Comparison of ENCODE assay signal across 27 mouse cellular contexts in genomic region chr11:83869686-83870085, GRCm38 (mm10). TPM values are rescaled to one million over a fixed set of nuclear protein-coding genes. Genes with fewer than 3 reads are reported as not detected.
A peak's percentile ranks its signal among the peaks of the same experiment; 100 is the strongest.
DNase-seq lines count a peak whose midpoint lies in the region; ATAC-seq and TF ChIP-seq lines count a peak whose summit lies in the region.
"Had no signal": no experiment of that assay in that cellular context is flagged by ENCODE, and none has a peak within 500 bp of the region (broad histone marks: within the 10 kb centered on the region; RNA-seq: fewer than 3 reads in every experiment).

No protein-coding gene starts in this region.

- TF ChIP-seq CTCF in intestine, postnatal 0 days (IDR thresholded peaks at IDR 0.05; ENCODE audit: low read depth): no peak

- DNase-seq in lung, adult 18-20 months: no peak
- DNase-seq in lung, postnatal 25 days (ENCODE audit: low spot score): peak; percentile 23
- no peak for DNase-seq in natural killer cell, adult 2 months (ENCODE audit: low spot score in 2 of 2)
- DNase-seq: adrenal gland, postnatal 10 days; adrenal gland, postnatal 36 days; B cell, adult 2 months; cerebellum, adult 18-20 months; cerebellum, adult 9-10 months; cerebellum, postnatal 14 days; gastrocnemius, postnatal 10 days; gastrocnemius, postnatal 36 days; heart, adult 2 months had no signal

- H3K4me1 ChIP-seq in intestine, embryonic 15.5 days (replicated peaks): peaks cover 19% of the 10 kb centered on the region
- 0 out of 2 replicates have a peak, but pooled peaks cover 3% of the 10 kb centered on the region for H3K4me1 ChIP-seq in intestine, postnatal 0 days (replicated peaks; ENCODE audit: control insufficient read depth, insufficient read depth, low read length)
- H3K4me1 ChIP-seq in lung, embryonic 16.5 days (replicated peaks; ENCODE audit: control insufficient read depth, insufficient read depth, low read length): peaks cover 3% of the 10 kb centered on the region; the same call in 1 of the 2 replicates
- no peaks in the 10 kb centered on the region; the same call in 1 of the 2 replicates for H3K4me1 ChIP-seq in heart, embryonic 11.5 days (ENCODE audit: control insufficient read depth, insufficient read depth, low read length)

- H3K4me2 ChIP-seq in intestine, embryonic 15.5 days (replicated peaks): no peak overlapping the region
- no peak overlapping the region for H3K4me2 ChIP-seq in intestine, postnatal 0 days (replicated peaks; ENCODE audit: low read depth)
- no peak overlapping the region for H3K4me2 ChIP-seq in lung, embryonic 16.5 days (ENCODE audit: low read depth, low read length)
- no peak overlapping the region for H3K4me2 ChIP-seq in heart, embryonic 11.5 days
- H3K4me2 ChIP-seq: forebrain, embryonic 13.5 days; hindbrain, embryonic 12.5 days had no signal

- H3K9ac ChIP-seq in intestine, embryonic 15.5 days: no peak overlapping the region
- H3K9ac ChIP-seq in intestine, postnatal 0 days (ENCODE audit: low read depth, low read length): no peak overlapping the region
- H3K9ac ChIP-seq in lung, embryonic 16.5 days (ENCODE audit: low read length): no peak overlapping the region
- no peak overlapping the region for H3K9ac ChIP-seq in heart, embryonic 11.5 days (ENCODE audit: low read depth, low read length)
- H3K9ac ChIP-seq: forebrain, embryonic 13.5 days; hindbrain, embryonic 12.5 days had no signal

- no peaks in the 10 kb centered on the region for H3K36me3 ChIP-seq in intestine, embryonic 15.5 days
- peaks cover 4% of the 10 kb centered on the region; the same call in 1 of the 2 replicates for H3K36me3 ChIP-seq in intestine, postnatal 0 days (ENCODE audit: control insufficient read depth, insufficient read depth)
- H3K36me3 ChIP-seq in lung, embryonic 16.5 days (ENCODE audit: control insufficient read depth, insufficient read depth, low read length): peaks cover under 1% of the 10 kb centered on the region; the same call in 1 of the 2 replicates
- H3K36me3 ChIP-seq in heart, embryonic 11.5 days (ENCODE audit: control insufficient read depth, insufficient read depth, low read length): no peaks in the 10 kb centered on the region
- H3K36me3 ChIP-seq: forebrain, embryonic 10.5 days; G1E; heart, embryonic 10.5 days; hindbrain, embryonic 12.5 days had no signal

- ATAC-seq in intestine, embryonic 15.5 days: peak; percentile 24
- ATAC-seq in intestine, postnatal 0 days: no peak
- ATAC-seq in lung, embryonic 16.5 days (ENCODE audit: low read depth): peak; percentile 55; the same call in 1 of the 2 replicates
- no peak for ATAC-seq in heart, embryonic 11.5 days (replicated peaks; ENCODE audit: insufficient number of reproducible peaks, low FRiP score, low TSS enrichment)
- ATAC-seq: forebrain, embryonic 13.5 days; forebrain, embryonic 16.5 days had no signal

- WGBS in intestine, embryonic 15.5 days: 65% methylated on average over 3 of the region's 3 CpGs
- 50% methylated on average over 3 of the region's 3 CpGs for WGBS in intestine, postnatal 0 days
- 38% methylated on average over 3 of the region's 3 CpGs for WGBS in lung, embryonic 16.5 days
- 43% methylated on average over 3 of the region's 3 CpGs for WGBS in heart, embryonic 11.5 days (ENCODE audit: insufficient replicate concordance)

- no peaks in the 10 kb centered on the region for H3K9me3 ChIP-seq in intestine, embryonic 15.5 days
- H3K9me3 ChIP-seq in intestine, postnatal 0 days (ENCODE audit: control insufficient read depth): no peaks in the 10 kb centered on the region
- H3K9me3 ChIP-seq in lung, embryonic 16.5 days (ENCODE audit: control insufficient read depth, low read length): no peaks in the 10 kb centered on the region
- H3K9me3 ChIP-seq in heart, embryonic 11.5 days (replicated peaks; ENCODE audit: control insufficient read depth, low read length): no peaks in the 10 kb centered on the region
- H3K9me3 ChIP-seq: forebrain, embryonic 10.5 days; forebrain, embryonic 13.5 days; G1E; heart, embryonic 10.5 days; hindbrain, embryonic 12.5 days had no signal

- H3K27ac ChIP-seq in intestine, embryonic 15.5 days: peak overlapping the region; percentile 32; the same call in 1 of the 2 replicates
- no peak overlapping the region for H3K27ac ChIP-seq in intestine, postnatal 0 days (ENCODE audit: low read depth, low read length)
- peak overlapping the region; percentile 50 for H3K27ac ChIP-seq in lung, embryonic 16.5 days (ENCODE audit: low read length)
- no peak overlapping the region for H3K27ac ChIP-seq in heart, embryonic 11.5 days (ENCODE audit: low read depth, low read length)
- H3K27ac ChIP-seq: forebrain, embryonic 10.5 days; forebrain, embryonic 13.5 days; heart, adult 2 months; heart, embryonic 10.5 days; hindbrain, embryonic 12.5 days had no signal

- no peak overlapping the region for H3K4me3 ChIP-seq in intestine, embryonic 15.5 days (replicated peaks)
- H3K4me3 ChIP-seq in intestine, postnatal 0 days (ENCODE audit: low read depth, low read length): no peak overlapping the region
- H3K4me3 ChIP-seq in lung, embryonic 16.5 days (ENCODE audit: low read length): no peak overlapping the region
- no peak overlapping the region for H3K4me3 ChIP-seq in heart, embryonic 11.5 days (ENCODE audit: low read depth, low read length)
- H3K4me3 ChIP-seq: forebrain, embryonic 10.5 days; forebrain, embryonic 13.5 days; heart, adult 2 months; heart, embryonic 10.5 days; hindbrain, embryonic 12.5 days had no signal

- H3K27me3 ChIP-seq in intestine, embryonic 15.5 days (replicated peaks): no peaks in the 10 kb centered on the region
- H3K27me3 ChIP-seq in intestine, postnatal 0 days (replicated peaks; ENCODE audit: control insufficient read depth, insufficient read depth, low read length): no peaks in the 10 kb centered on the region
- H3K27me3 ChIP-seq in lung, embryonic 16.5 days (ENCODE audit: control insufficient read depth, insufficient read depth, low read depth, low read length): no peaks in the 10 kb centered on the region
- H3K27me3 ChIP-seq in heart, embryonic 11.5 days (ENCODE audit: control insufficient read depth, insufficient read depth, low read length): no peaks in the 10 kb centered on the region
- H3K27me3 ChIP-seq: CH12.LX; forebrain, embryonic 13.5 days; Patski had no signal

RNA-seq across cellular contexts. Expression of gene Hnf1b, which starts 19.8 kb away (rescaled TPM):
- 9.3 and 11.2 TPM in 2 replicates for polyA plus RNA-seq in intestine, embryonic 15.5 days (2015; fragmentation: Nextera tagmentation; extraction: Ambion mirVana)
- 12.0 and 13.2 TPM in 2 replicates for polyA plus RNA-seq in intestine, postnatal 0 days (2015; fragmentation: Nextera tagmentation; extraction: Ambion mirVana)
- polyA plus RNA-seq in lung, embryonic 16.5 days (2015; fragmentation: Nextera tagmentation; extraction: Ambion mirVana): 9.1 and 11.7 TPM in 2 replicates
- polyA plus RNA-seq in heart, embryonic 11.5 days (2014; fragmentation: Nextera tagmentation; extraction: Ambion mirVana): 0.30 TPM in 1 of 2 replicates, not detected in the other
- polyA plus RNA-seq: embryonic facial prominence, embryonic 11.5 days; embryonic facial prominence, embryonic 14.5 days; forebrain, embryonic 10.5 days; forebrain, embryonic 13.5 days; G1E; heart, postnatal 0 days had no signal

Comparison
In these comparisons a context has a peak if more than half of its experiments do, and no peak if none do; other contexts are left out.
1. ATAC-seq: peak in intestine, embryonic 15.5 days (single experiment) and lung, embryonic 16.5 days (single experiment); none in intestine, postnatal 0 days (single experiment) and heart, embryonic 11.5 days (single experiment).
2. H3K27ac ChIP-seq: peak in intestine, embryonic 15.5 days (single experiment) and lung, embryonic 16.5 days (single experiment); none in intestine, postnatal 0 days (single experiment) and heart, embryonic 11.5 days (single experiment).